Mouse (Mus musculus) heart, embryonic 11.5 days (tissue): ENCODE data around the gene Anks6. TPM values are rescaled to one million over a fixed set of nuclear protein-coding genes. Genes with fewer than 3 reads are reported as not detected.

ENCODE experiments used
- ATAC-seq: fragments of 200-750 bp; cut with Nextera tagmentation; replicated peaks from 2 replicates; pipeline ENCODE4 v1.8.0; 2017; ENCODE audit warnings: moderate library complexity; ENCODE audit not compliant: insufficient number of reproducible peaks, low FRiP score, low TSS enrichment
- H3K27ac ChIP-seq: fragments of 300-500 bp; sonication (generic); 2 replicates; pipeline ENCODE4 v1.5.1; 2014; ENCODE audit warnings: mild to moderate bottlenecking, low read depth, low read length
- H3K27me3 ChIP-seq: fragments of 300-500 bp; sonication (generic); 2 replicates; pipeline ENCODE4 v1.6.1; 2014; ENCODE audit warnings: mild to moderate bottlenecking, low read length, mixed read lengths; ENCODE audit not compliant: control insufficient read depth, insufficient read depth
- H3K36me3 ChIP-seq: fragments of 300-500 bp; sonication (generic); 2 replicates; pipeline ENCODE4 v1.6.1; 2014; ENCODE audit warnings: mild to moderate bottlenecking, low read length, moderate library complexity, mixed read lengths; ENCODE audit not compliant: control insufficient read depth, insufficient read depth
- H3K4me1 ChIP-seq: fragments of 300-500 bp; sonication (generic); 2 replicates; pipeline ENCODE4 v1.6.1; 2014; ENCODE audit warnings: low read length; ENCODE audit not compliant: control insufficient read depth, insufficient read depth
- H3K4me2 ChIP-seq: fragments of 300-500 bp; sonication (generic); 2 replicates; pipeline ENCODE4 v1.6.1; 2014; ENCODE audit warnings: mild to moderate bottlenecking, moderate library complexity
- H3K4me3 ChIP-seq: fragments of 300-500 bp; sonication (generic); 2 replicates; pipeline ENCODE4 v1.5.1; 2014; ENCODE audit warnings: low read depth, low read length
- H3K9ac ChIP-seq: fragments of 300-500 bp; sonication (generic); 2 replicates; pipeline ENCODE4 v1.6.1; 2014; ENCODE audit warnings: mild to moderate bottlenecking, low read depth, low read length, moderate library complexity
- H3K9me3 ChIP-seq: fragments of 300-500 bp; sonication (generic); replicated peaks from 2 replicates; pipeline ENCODE4 v1.6.1; 2016; ENCODE audit warnings: low read length; ENCODE audit not compliant: control insufficient read depth
- WGBS: fragments of 180-500 bp; shearing (Covaris S2); extraction: QIAGEN DNeasy Blood & Tissue Kit; methylation state at CpG from one replicate; pipeline ENCODE4 v1.1.7; 2014; ENCODE audit not compliant: insufficient replicate concordance; 5-methylcytosine and 5-hydroxymethylcytosine counted together
- polyA plus RNA-seq: library from polyadenylated mRNA; unstranded; fragments of >200 nt; fragmentation: Nextera tagmentation; extraction: Ambion mirVana; gene quantifications from 2 replicates; pipeline ENCODE4 v1.2.1, GENCODE M21; 2014

Anks6 gene
- polyA plus RNA-seq, 1 experiment from 2014 or later: 1.4 TPM

GRCm38 (mm10) chr4:47050642-47051381 lies 6.4 kb downstream of the Anks6 start:
- H3K9ac ChIP-seq: no peak overlapping the region
- peaks cover 11% of the 10 kb centered on the region for H3K4me1 ChIP-seq
- peaks cover 9% of the 10 kb centered on the region for H3K27me3 ChIP-seq
- H3K9me3 ChIP-seq: no peaks in the 10 kb centered on the region
- H3K36me3 ChIP-seq: no peaks in the 10 kb centered on the region
- 5% methylated on average over 10 of the region's 10 CpGs for WGBS
- H3K4me3 ChIP-seq: no peak overlapping the region
- peak; percentile 27; the same call in 1 of the 2 replicates for ATAC-seq
- H3K4me2 ChIP-seq: no peak overlapping the region
- H3K27ac ChIP-seq: no peak overlapping the region

GRCm38 (mm10) chr4:47050167-47050566 lies 7.1 kb downstream of the Anks6 start:
- peak; percentile 21; the same call in 1 of the 2 replicates for ATAC-seq
- Histone ChIP-seq H3K4me2 (no peak overlapping the region), H3K9ac (no peak overlapping the region), H3K9me3 (no peaks in the 10 kb centered on the region), H3K4me3 (no peak overlapping the region), H3K4me1 (peaks cover 11% of the 10 kb centered on the region), H3K27me3 (peaks cover 7% of the 10 kb centered on the region), H3K27ac (no peak overlapping the region), H3K36me3 (no peaks in the 10 kb centered on the region)
- 0% methylated on average over 1 of the region's 1 CpGs for WGBS

GRCm38 (mm10) chr4:47049216-47049615 lies 8.0 kb downstream of the Anks6 start:
- 86% methylated on average over 16 of the region's 16 CpGs for WGBS
- H3K9me3 ChIP-seq: no peaks in the 10 kb centered on the region
- no peak overlapping the region for H3K4me2 ChIP-seq
- no peak overlapping the region for H3K4me3 ChIP-seq
- ATAC-seq: no peak
- no peaks in the 10 kb centered on the region for H3K36me3 ChIP-seq
- no peak overlapping the region for H3K27ac ChIP-seq
- no peak overlapping the region for H3K9ac ChIP-seq
- peaks cover 11% of the 10 kb centered on the region for H3K4me1 ChIP-seq
- H3K27me3 ChIP-seq: peaks cover 7% of the 10 kb centered on the region

- no peak overlapping the region for H3K27ac ChIP-seq
- H3K36me3 ChIP-seq: no peaks in the 10 kb centered on the region
- no peaks in the 10 kb centered on the region for H3K9me3 ChIP-seq
- no peak overlapping the region for H3K9ac ChIP-seq
- WGBS: 69% methylated on average over 4 of the region's 4 CpGs
- H3K4me2 ChIP-seq: no peak overlapping the region
- H3K27me3 ChIP-seq: peaks cover 6% of the 10 kb centered on the region
- H3K4me1 ChIP-seq: peaks cover 11% of the 10 kb centered on the region
- H3K4me3 ChIP-seq: no peak overlapping the region
- no peak for ATAC-seq
These were observed 9.5 kb downstream of the Anks6 start for GRCm38 (mm10) chr4:47047765-47048164.

- ATAC-seq: no peak
- no peak overlapping the region for H3K4me2 ChIP-seq
- H3K36me3 ChIP-seq: no peaks in the 10 kb centered on the region
- H3K9me3 ChIP-seq: no peaks in the 10 kb centered on the region
- H3K27me3 ChIP-seq: peaks cover 3% of the 10 kb centered on the region; the same call in 1 of the 2 replicates
- no peak overlapping the region for H3K9ac ChIP-seq
- 78% methylated on average over 6 of the region's 6 CpGs for WGBS
- no peak overlapping the region for H3K4me3 ChIP-seq
- H3K4me1 ChIP-seq: peaks cover 11% of the 10 kb centered on the region
- H3K27ac ChIP-seq: no peak overlapping the region
These were observed 10.3 kb downstream of the Anks6 start for GRCm38 (mm10) chr4:47046974-47047373.

- Histone ChIP-seq H3K36me3 (no peaks in the 10 kb centered on the region), H3K4me2 (no peak overlapping the region), H3K27me3 (no peaks in the 10 kb centered on the region; the same call in 1 of the 2 replicates), H3K9ac (no peak overlapping the region), H3K4me1 (no peaks in the 10 kb centered on the region), H3K9me3 (no peaks in the 10 kb centered on the region), H3K4me3 (no peak overlapping the region), H3K27ac (no peak overlapping the region)
- no peak for ATAC-seq
- WGBS: 85% methylated on average over 9 of the region's 9 CpGs
These were observed 13.4 kb downstream of the Anks6 start for GRCm38 (mm10) chr4:47043866-47044265.

- H3K27ac ChIP-seq: no peak overlapping the region
- no peak overlapping the region for H3K9ac ChIP-seq
- WGBS: 84% methylated on average over 10 of the region's 10 CpGs
- H3K4me3 ChIP-seq: no peak overlapping the region
- no peaks in the 10 kb centered on the region for H3K4me1 ChIP-seq
- no peaks in the 10 kb centered on the region; the same call in 1 of the 2 replicates for H3K27me3 ChIP-seq
- H3K36me3 ChIP-seq: no peaks in the 10 kb centered on the region
- no peak overlapping the region for H3K4me2 ChIP-seq
- H3K9me3 ChIP-seq: no peaks in the 10 kb centered on the region
- ATAC-seq: no peak
These were observed 17.6 kb downstream of the Anks6 start for GRCm38 (mm10) chr4:47039586-47039985.

GRCm38 (mm10) chr4:47037321-47037657 lies 19.9 kb downstream of the Anks6 start:
- Histone ChIP-seq H3K9ac (no peak overlapping the region), H3K4me2 (no peak overlapping the region), H3K4me3 (no peak overlapping the region), H3K27ac (no peak overlapping the region), H3K27me3 (no peaks in the 10 kb centered on the region; the same call in 1 of the 2 replicates), H3K36me3 (no peaks in the 10 kb centered on the region), H3K9me3 (no peaks in the 10 kb centered on the region), H3K4me1 (no peaks in the 10 kb centered on the region)
- 17% methylated on average over 5 of the region's 5 CpGs for WGBS
- ATAC-seq: no peak
